Mouse (Mus musculus) liver, embryonic 13.5 days (tissue): ENCODE results near the gene Cdc37. TPM values are rescaled to one million over a fixed set of nuclear protein-coding genes. Genes with fewer than 3 reads are reported as not detected.
A peak's percentile ranks its signal among the peaks of the same experiment; 100 is the strongest.

Experiments
- ATAC-seq: fragments of 200-750 bp; cut with Nextera tagmentation; 2 replicates; pipeline ENCODE4 v1.8.0; 2017; ENCODE audit warnings: low read depth, mild to moderate bottlenecking, moderate number of reproducible peaks, moderate library complexity
- DNase-seq: peaks from one replicate; pipeline ENCODE4 v3.0.0; 2022
- H3K27ac ChIP-seq: fragments of 300-500 bp; sonication (generic); 2 replicates; pipeline ENCODE4 v1.5.1; 2015; ENCODE audit warnings: moderate library complexity, mild to moderate bottlenecking, inconsistent platforms
- H3K27me3 ChIP-seq: fragments of 300-500 bp; sonication (generic); 2 replicates; pipeline ENCODE4 v1.6.1; 2015; ENCODE audit warnings: mild to moderate bottlenecking, inconsistent platforms
- H3K36me3 ChIP-seq: fragments of 300-500 bp; sonication (generic); 2 replicates; pipeline ENCODE4 v1.6.1; 2015; ENCODE audit warnings: mild to moderate bottlenecking, inconsistent platforms
- H3K4me1 ChIP-seq: fragments of 300-500 bp; sonication (generic); replicated peaks from 2 replicates; pipeline ENCODE4 v1.6.1; 2015; ENCODE audit warnings: inconsistent platforms
- H3K4me2 ChIP-seq: fragments of 300-500 bp; sonication (generic); 2 replicates; pipeline ENCODE4 v1.6.1; 2015; ENCODE audit warnings: inconsistent platforms, mild to moderate bottlenecking, moderate library complexity
- H3K4me3 ChIP-seq: fragments of 300-500 bp; sonication (generic); replicated peaks from 2 replicates; pipeline ENCODE4 v1.5.1; 2015; ENCODE audit warnings: mild to moderate bottlenecking, inconsistent platforms
- H3K9ac ChIP-seq: fragments of 300-500 bp; sonication (generic); 2 replicates; pipeline ENCODE4 v1.6.1; 2015; ENCODE audit warnings: mild to moderate bottlenecking, inconsistent platforms
- H3K9me3 ChIP-seq: fragments of 300-500 bp; sonication (generic); replicated peaks from 2 replicates; pipeline ENCODE4 v1.6.1; 2016; ENCODE audit warnings: inconsistent platforms
- WGBS: fragments of 180-500 bp; shearing (Covaris S2); methylation state at CpG from one replicate; pipeline ENCODE4 v1.1.7; 2015; ENCODE audit not compliant: insufficient replicate concordance; 5-methylcytosine and 5-hydroxymethylcytosine counted together
- polyA plus RNA-seq: library from polyadenylated mRNA; unstranded; fragments of >200 nt; fragmentation: Nextera tagmentation; extraction: Ambion mirVana; gene quantifications from 2 replicates; pipeline ENCODE4 v1.2.1, GENCODE M21; 2015

Gene Cdc37
- polyA plus RNA-seq, 1 experiment from 2014 or later, result 170 TPM

DNA sequence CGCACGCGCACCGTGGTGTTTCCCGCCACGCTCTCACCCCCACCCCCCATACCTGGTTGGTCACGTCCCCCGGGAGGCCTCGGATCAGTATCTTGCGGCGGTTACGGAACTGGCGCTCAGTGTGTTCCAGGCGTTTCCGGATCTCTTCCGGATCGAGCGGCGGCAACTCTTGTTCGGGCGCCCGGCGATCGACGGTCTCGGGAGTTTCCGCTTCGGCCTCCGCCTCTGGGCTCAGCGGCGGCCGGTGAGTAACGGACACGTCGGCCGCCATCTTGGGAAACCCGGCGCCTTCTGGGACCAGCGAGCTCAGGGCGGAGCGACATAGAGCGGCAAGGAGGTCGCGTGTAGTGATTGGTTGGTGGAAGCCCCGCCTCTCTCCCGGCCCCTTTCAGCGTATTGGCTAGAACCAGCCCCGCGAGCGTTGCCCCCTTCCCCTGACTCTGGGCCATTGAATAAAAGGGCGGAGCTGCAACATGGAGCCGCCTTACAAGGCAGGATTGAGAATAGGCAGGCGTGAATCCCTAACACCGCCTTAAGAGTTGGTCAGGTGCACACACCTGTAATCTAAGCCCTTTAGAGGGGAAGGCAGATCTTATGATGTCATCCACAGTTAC lies 58.0 kb downstream of the Cdc37 start, which contains the start of the genes Gm38431 and Raver1:
Gene Gm38431, minus strand, starts transcription at position 291 of the 614 bp plus-strand sequence.
Gene Raver1, minus strand, starts transcription at position 302 of the 614 bp plus-strand sequence.
- Histone ChIP-seq H3K9me3 (no peaks in the 10 kb centered on the region), H3K27me3 (no peaks in the 10 kb centered on the region), H3K4me2 (peak within 1 kb of the TSS; percentile 92), H3K4me3 (peak within 1 kb of the TSS; percentile 74), H3K36me3 (peaks cover 45% of the 10 kb centered on the region), H3K9ac (peak within 1 kb of the TSS; percentile 80), H3K27ac (peak within 1 kb of the TSS; percentile 87), H3K4me1 (peaks cover 49% of the 10 kb centered on the region)
- under 1% methylated on average over 54 of the region's 54 CpGs for WGBS
- DNase-seq, result peak; percentile 98
- ATAC-seq, result peak; percentile 99

DNA sequence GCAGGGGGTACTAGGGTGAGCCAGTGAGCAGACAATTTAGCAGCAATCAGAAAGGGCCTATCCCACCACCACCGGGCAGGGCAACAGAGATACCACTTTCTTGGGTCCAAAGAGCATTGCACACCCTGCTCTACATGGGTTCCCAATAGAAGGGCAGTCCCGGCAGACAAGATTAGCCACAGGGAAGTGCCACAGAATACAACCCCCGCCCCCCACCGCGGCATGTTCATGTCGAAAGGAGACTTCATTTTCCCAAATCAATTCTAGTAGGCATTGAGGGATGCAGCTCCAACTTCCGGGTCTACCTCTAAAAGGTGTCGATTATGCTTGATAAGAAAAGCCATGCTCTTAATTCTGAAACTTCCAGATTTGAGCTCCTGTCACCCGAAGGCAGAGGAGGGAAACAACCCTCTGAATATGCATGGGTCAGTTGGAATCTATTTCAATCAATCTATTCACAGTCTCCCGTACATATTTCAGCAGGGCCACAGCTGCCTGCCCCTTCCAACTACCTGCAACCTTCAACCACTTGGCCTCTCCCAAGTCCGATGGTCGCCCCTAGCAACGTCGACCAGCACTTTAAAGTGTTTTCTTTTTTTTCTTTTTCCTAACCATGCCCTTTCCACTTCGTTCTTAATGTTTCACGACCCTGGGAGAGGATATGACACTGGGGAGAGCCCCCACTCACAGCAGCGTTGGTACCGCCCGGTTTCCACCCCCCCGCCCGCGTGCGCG lies 58.6 kb downstream of the Cdc37 start:
- no peaks in the 10 kb centered on the region for H3K27me3 ChIP-seq
- WGBS, result 2% methylated on average over 24 of the region's 24 CpGs

DNA sequence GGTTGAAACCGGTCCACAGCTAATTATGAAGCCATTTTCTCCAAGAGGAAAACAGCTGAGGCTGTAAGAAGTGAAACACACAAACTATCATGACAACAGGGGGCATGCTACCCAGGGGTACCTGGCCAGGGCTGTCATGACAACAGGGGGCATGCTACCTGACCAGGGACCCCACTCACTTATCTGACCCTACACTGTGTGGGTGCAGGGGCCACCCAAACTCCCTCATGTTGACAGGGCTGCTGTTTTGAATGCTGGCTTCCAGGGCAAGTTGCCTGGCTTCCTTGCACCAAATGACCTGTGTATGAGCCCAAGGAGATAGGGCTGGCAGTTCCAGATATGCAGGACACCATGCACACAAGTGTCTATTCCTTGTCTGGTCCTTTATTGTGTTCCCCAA lies 59.2 kb downstream of the Cdc37 start:
- WGBS, result 82% methylated on average over 1 of the region's 1 CpGs

More for the DNA sequence above, 58.6 kb downstream of the Cdc37 start:
- Histone ChIP-seq H3K4me2 (peak overlapping the region; percentile 92), H3K9ac (peak overlapping the region; percentile 80), H3K4me3 (peak overlapping the region; percentile 74), H3K36me3 (peaks cover 52% of the 10 kb centered on the region), H3K4me1 (peaks cover 49% of the 10 kb centered on the region), H3K27ac (peak overlapping the region; percentile 87), H3K9me3 (no peaks in the 10 kb centered on the region)
- peak; percentile 2 for ATAC-seq
- DNase-seq, result peak; percentile 29

DNA sequence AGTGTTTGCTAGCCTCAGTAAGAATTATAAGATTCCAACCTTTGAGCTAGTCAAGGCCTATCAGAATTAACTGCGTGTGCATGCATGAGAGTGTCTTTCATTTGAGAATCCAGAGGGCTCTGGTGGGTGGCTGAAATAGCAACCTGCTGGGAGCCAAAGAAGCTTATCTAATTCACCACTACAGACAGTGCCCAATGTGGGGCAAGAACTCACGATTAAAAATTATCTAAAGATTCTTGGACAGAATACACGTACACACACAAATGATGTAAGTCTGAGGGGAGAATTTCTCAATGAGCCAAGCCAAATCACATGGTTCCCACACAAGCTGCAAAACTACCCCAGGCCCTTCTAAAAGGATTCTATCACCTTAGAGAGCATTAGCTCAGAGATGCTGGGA lies 66.5 kb downstream of the Cdc37 start:
- WGBS, result 45% methylated on average over 3 of the region's 3 CpGs
- Histone ChIP-seq H3K4me1 (peaks cover 39% of the 10 kb centered on the region), H3K36me3 (peaks cover 96% of the 10 kb centered on the region), H3K27ac (no peak overlapping the region), H3K4me3 (no peak overlapping the region), H3K9ac (no peak overlapping the region), H3K4me2 (no peak overlapping the region), H3K9me3 (no peaks in the 10 kb centered on the region), H3K27me3 (no peaks in the 10 kb centered on the region)
- peak; percentile 57; the same call in 1 of the 2 replicates for ATAC-seq
- DNase-seq, result no peak

More for the DNA sequence above, 59.2 kb downstream of the Cdc37 start:
- Histone ChIP-seq H3K4me1 (peaks cover 50% of the 10 kb centered on the region), H3K4me3 (peak overlapping the region; percentile 74), H3K36me3 (peaks cover 58% of the 10 kb centered on the region), H3K4me2 (peak overlapping the region; percentile 92), H3K9ac (peak overlapping the region; percentile 80), H3K9me3 (no peaks in the 10 kb centered on the region), H3K27ac (peak overlapping the region; percentile 87), H3K27me3 (no peaks in the 10 kb centered on the region)
- ATAC-seq (no peak), DNase-seq (no peak)

Other genes with a start within 250 kb of the Cdc37 start
- gene Dnmt1, start 190.1 kb downstream of the Cdc37 start, polyA plus RNA-seq, result 63.3 and 75.0 TPM in 2 replicates
- gene S1pr2, start 173.2 kb downstream of the Cdc37 start, polyA plus RNA-seq, result 4.7 and 4.8 TPM in 2 replicates
- gene Mrpl4, start 147.2 kb downstream of the Cdc37 start, polyA plus RNA-seq, result 81.2 and 84.0 TPM in 2 replicates
- 9.6 and 9.7 TPM in 2 replicates for gene Icam1, start 134.0 kb downstream of the Cdc37 start, polyA plus RNA-seq
- gene Icam4, start 120.6 kb downstream of the Cdc37 start, polyA plus RNA-seq, result 244 and 254 TPM in 2 replicates
- gene Icam5, start 117.9 kb downstream of the Cdc37 start, polyA plus RNA-seq, result 0.21 and 0.29 TPM in 2 replicates
- gene Zglp1, start 82.9 kb downstream of the Cdc37 start, polyA plus RNA-seq, result 0.38 TPM in 1 of 2 replicates, not detected in the other
- gene Gm49373, start 76.9 kb downstream of the Cdc37 start, polyA plus RNA-seq, result 0.56 and 0.68 TPM in 2 replicates
- 36.6 and 41.0 TPM in 2 replicates for gene Fdx1l, start 76.4 kb downstream of the Cdc37 start, polyA plus RNA-seq
- 1.3 and 1.6 TPM in 2 replicates for gene Gm38431, start 58.0 kb downstream of the Cdc37 start, polyA plus RNA-seq
- gene Raver1, start 58.0 kb downstream of the Cdc37 start, polyA plus RNA-seq, result 18.4 and 27.0 TPM in 2 replicates
- 6.2 and 7.2 TPM in 2 replicates for gene Tyk2, start 18.7 kb downstream of the Cdc37 start, polyA plus RNA-seq
- gene Pde4a, start 15.7 kb upstream of the Cdc37 start, polyA plus RNA-seq, result 2.0 and 2.1 TPM in 2 replicates
- 31.9 TPM in 2 replicates for gene Keap1, start 89.4 kb upstream of the Cdc37 start, polyA plus RNA-seq
- gene S1pr5, start 98.5 kb upstream of the Cdc37 start, polyA plus RNA-seq, result 0.03 and 0.10 TPM in 2 replicates
- 85.5 and 86.2 TPM in 2 replicates for gene Atg4d, start 115.3 kb upstream of the Cdc37 start, polyA plus RNA-seq
- gene Kri1, start 138.0 kb upstream of the Cdc37 start, polyA plus RNA-seq, result 9.9 and 10.3 TPM in 2 replicates
- gene Cdkn2d, start 141.4 kb upstream of the Cdc37 start, polyA plus RNA-seq, result 104 and 105 TPM in 2 replicates
- 0.17 and 0.24 TPM in 2 replicates for gene Ap1m2, start 162.4 kb upstream of the Cdc37 start, polyA plus RNA-seq
- 17.3 and 19.1 TPM in 2 replicates for gene Slc44a2, start 170.7 kb upstream of the Cdc37 start, polyA plus RNA-seq
- 50.9 and 58.8 TPM in 2 replicates for gene Ilf3, start 217.9 kb upstream of the Cdc37 start, polyA plus RNA-seq